Mouse (Mus musculus): ENCODE data around the gene Lgals12. TPM values are rescaled to one million over a fixed set of nuclear protein-coding genes. Genes with fewer than 3 reads are reported as not detected.

Gene Lgals12
- polyA plus RNA-seq, 1 experiment from 2014 or later = 0.84 TPM

- Histone ChIP-seq H3K36me3 (no peaks in the 10 kb centered on the region), H3K4me3 (no peak overlapping the region), H3K9me3 (replicated peaks) (no peaks in the 10 kb centered on the region), H3K27ac (no peak overlapping the region), H3K4me1 (peaks cover 2% of the 10 kb centered on the region; the same call in 1 of the 2 replicates), H3K27me3 (ENCODE audit: low read depth, poor library complexity, severe bottlenecking) (peaks cover 6% of the 10 kb centered on the region; the same call in 1 of the 2 replicates)
- WGBS = 79% methylated on average over 2 of the region's 2 CpGs
- no peak for DNase-seq (ENCODE audit: low spot score)
These were observed 54.7 kb downstream of the Lgals12 start for GRCm38 (mm10) chr19:7552301-7552673.

GRCm38 (mm10) chr19:7551550-7552300, 55.3 kb downstream of the Lgals12 start:
- Histone ChIP-seq H3K4me1 (no peaks in the 10 kb centered on the region), H3K9me3 (replicated peaks) (no peaks in the 10 kb centered on the region), H3K36me3 (no peaks in the 10 kb centered on the region), H3K27me3 (ENCODE audit: low read depth, poor library complexity, severe bottlenecking) (peaks cover 5% of the 10 kb centered on the region; the same call in 1 of the 2 replicates), H3K4me3 (no peak overlapping the region), H3K27ac (no peak overlapping the region)
- DNase-seq (ENCODE audit: low spot score) = no peak
- WGBS = 67% methylated on average over 4 of the region's 4 CpGs

GRCm38 (mm10) chr19:7548924-7549323, 58.1 kb downstream of the Lgals12 start:
- Histone ChIP-seq H3K4me3 (no peak overlapping the region), H3K27ac (no peak overlapping the region), H3K36me3 (no peaks in the 10 kb centered on the region), H3K4me1 (no peaks in the 10 kb centered on the region), H3K9me3 (replicated peaks) (no peaks in the 10 kb centered on the region), H3K27me3 (ENCODE audit: low read depth, poor library complexity, severe bottlenecking) (no peaks in the 10 kb centered on the region)
- no peak for DNase-seq (ENCODE audit: low spot score)
- 87% methylated on average over 3 of the region's 3 CpGs for WGBS

Other genes with a start within 250 kb of the Lgals12 start
- gene Spindoc, start 224.2 kb downstream of the Lgals12 start, polyA plus RNA-seq (2016; fragmentation: Nextera tagmentation; extraction: Ambion mirVana) = 47.0 and 48.5 TPM in 2 replicates
- 5.0 and 6.8 TPM in 2 replicates for gene 2700081O15Rik, start 189.6 kb downstream of the Lgals12 start, polyA plus RNA-seq (2016; fragmentation: Nextera tagmentation; extraction: Ambion mirVana)
- gene Rtn3, start 123.9 kb downstream of the Lgals12 start, polyA plus RNA-seq (2016; fragmentation: Nextera tagmentation; extraction: Ambion mirVana) = 95.7 and 103 TPM in 2 replicates
- gene Atl3, start 113.2 kb downstream of the Lgals12 start, polyA plus RNA-seq (2016; fragmentation: Nextera tagmentation; extraction: Ambion mirVana) = 7.6 and 7.7 TPM in 2 replicates
- 3.2 and 3.6 TPM in 2 replicates for gene Pla2g16, start 49.7 kb downstream of the Lgals12 start, polyA plus RNA-seq (2016; fragmentation: Nextera tagmentation; extraction: Ambion mirVana)
- not detected in 2 replicates for gene Hrasls5, start 5.3 kb upstream of the Lgals12 start, polyA plus RNA-seq (2016; fragmentation: Nextera tagmentation; extraction: Ambion mirVana)
- gene Slc22a19, start 104.1 kb upstream of the Lgals12 start, polyA plus RNA-seq (2016; fragmentation: Nextera tagmentation; extraction: Ambion mirVana) = not detected in 2 replicates
- gene Slc22a26, start 195.5 kb upstream of the Lgals12 start, polyA plus RNA-seq (2016; fragmentation: Nextera tagmentation; extraction: Ambion mirVana) = not detected in 2 replicates

Data from limb, embryonic 10.5 days (tissue).